Mouse (Mus musculus): ENCODE data around the gene Btg1. TPM values are rescaled to one million over a fixed set of nuclear protein-coding genes. Genes with fewer than 3 reads are reported as not detected.

Btg1 gene
- total RNA-seq, 2 experiments from 2014 or later, result 40.7 to 49.1 TPM

GRCm38 (mm10) chr10:96628913-96629199, 12.1 kb downstream of the Btg1 start:
- no peak for DNase-seq (ENCODE audit: extremely low spot score in 1 of 2, low spot score in 1 of 2)

GRCm38 (mm10) chr10:96630110-96630509, 13.3 kb downstream of the Btg1 start:
- DNase-seq (ENCODE audit: extremely low spot score in 1 of 2, low spot score in 1 of 2), result no peak

GRCm38 (mm10) chr10:96631066-96631711, 14.4 kb downstream of the Btg1 start:
- DNase-seq (ENCODE audit: extremely low spot score in 1 of 2, low spot score in 1 of 2), result no peak

GRCm38 (mm10) chr10:96632271-96633144, 15.7 kb downstream of the Btg1 start:
- no peak for DNase-seq (ENCODE audit: extremely low spot score in 1 of 2, low spot score in 1 of 2)

- no peak for DNase-seq (ENCODE audit: extremely low spot score in 1 of 2, low spot score in 1 of 2)
Observed at GRCm38 (mm10) chr10:96633145-96633516, 16.3 kb downstream of the Btg1 start.

- no peak for DNase-seq (ENCODE audit: extremely low spot score in 1 of 2, low spot score in 1 of 2)
Observed at GRCm38 (mm10) chr10:96635472-96635871, 18.7 kb downstream of the Btg1 start.

GRCm38 (mm10) chr10:96638477-96638876, 21.7 kb downstream of the Btg1 start:
- no peak for DNase-seq (ENCODE audit: extremely low spot score in 1 of 2, low spot score in 1 of 2)

- DNase-seq (ENCODE audit: extremely low spot score in 1 of 2, low spot score in 1 of 2), result no peak
Observed at GRCm38 (mm10) chr10:96642014-96642413, 25.2 kb downstream of the Btg1 start.

GRCm38 (mm10) chr10:96642751-96643150, 25.9 kb downstream of the Btg1 start:
- DNase-seq (ENCODE audit: extremely low spot score in 1 of 2, low spot score in 1 of 2), result no peak

- DNase-seq (ENCODE audit: extremely low spot score in 1 of 2, low spot score in 1 of 2), result no peak
Observed at GRCm38 (mm10) chr10:96645183-96645582, 28.4 kb downstream of the Btg1 start.

- peak; percentile 31 to 41 for DNase-seq (ENCODE audit: extremely low spot score in 1 of 2, low spot score in 1 of 2)
Observed at GRCm38 (mm10) chr10:96646024-96646866, 29.4 kb downstream of the Btg1 start.

GRCm38 (mm10) chr10:96646867-96647462, 30.2 kb downstream of the Btg1 start:
- no peak for DNase-seq (ENCODE audit: extremely low spot score in 1 of 2, low spot score in 1 of 2)

- no peak for DNase-seq (ENCODE audit: extremely low spot score in 1 of 2, low spot score in 1 of 2)
Observed at GRCm38 (mm10) chr10:96648161-96648561, 31.4 kb downstream of the Btg1 start.

GRCm38 (mm10) chr10:96649524-96649923, 32.7 kb downstream of the Btg1 start:
- no peak for DNase-seq (ENCODE audit: extremely low spot score in 1 of 2, low spot score in 1 of 2)

- no peak for DNase-seq (ENCODE audit: extremely low spot score in 1 of 2, low spot score in 1 of 2)
Observed at GRCm38 (mm10) chr10:96652372-96652771, 35.6 kb downstream of the Btg1 start.

- DNase-seq (ENCODE audit: extremely low spot score in 1 of 2, low spot score in 1 of 2), result no peak
Observed at GRCm38 (mm10) chr10:96653030-96653429, 36.2 kb downstream of the Btg1 start.

GRCm38 (mm10) chr10:96654079-96654478, 37.3 kb downstream of the Btg1 start:
- DNase-seq (ENCODE audit: extremely low spot score in 1 of 2, low spot score in 1 of 2), result no peak

- no peak for DNase-seq (ENCODE audit: extremely low spot score in 1 of 2, low spot score in 1 of 2)
Observed at GRCm38 (mm10) chr10:96654576-96654975, 37.8 kb downstream of the Btg1 start.

- DNase-seq (ENCODE audit: extremely low spot score in 1 of 2, low spot score in 1 of 2), result no peak
Observed at GRCm38 (mm10) chr10:96655066-96655465, 38.3 kb downstream of the Btg1 start.

GRCm38 (mm10) chr10:96656176-96656575, 39.4 kb downstream of the Btg1 start:
- no peak for DNase-seq (ENCODE audit: extremely low spot score in 1 of 2, low spot score in 1 of 2)

- no peak for DNase-seq (ENCODE audit: extremely low spot score in 1 of 2, low spot score in 1 of 2)
Observed at GRCm38 (mm10) chr10:96658906-96659305, 42.1 kb downstream of the Btg1 start.
